Mouse (Mus musculus): ENCODE results near the gene Rbm26.

DNA sequence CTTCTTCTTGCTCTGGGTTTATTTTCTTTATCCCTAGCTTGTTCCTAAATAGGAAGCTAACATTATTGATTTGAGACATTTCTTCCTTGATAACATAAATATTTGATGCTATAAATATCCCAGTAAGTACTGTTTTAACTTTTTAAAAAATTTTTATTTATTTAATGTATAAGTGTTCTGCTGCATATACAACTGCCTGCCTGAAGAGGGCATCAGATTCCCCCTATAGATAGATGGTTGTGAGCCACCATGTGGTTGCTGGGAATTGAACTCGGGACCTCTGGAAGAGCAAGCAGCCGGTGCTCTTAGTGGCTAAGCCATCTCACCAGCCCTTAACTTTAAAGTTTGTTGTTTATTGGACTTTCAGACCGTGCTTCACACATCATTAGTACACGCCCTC is 48.7 kb upstream of the Rbm26 start:
- TF ChIP-seq GATA1 (IDR thresholded peaks at IDR 0.05; ENCODE audit: low read length) (no peak), TAL1 (IDR thresholded peaks at IDR 0.05; ENCODE audit: low read length) (no peak)
